Mouse (Mus musculus) hindbrain, embryonic 12.5 days (tissue): ENCODE measurements around the gene 1700001L19Rik. TPM values are rescaled to one million over a fixed set of nuclear protein-coding genes. Genes with fewer than 3 reads are reported as not detected.

Source experiments
- ATAC-seq: fragments of 200-750 bp; cut with Nextera tagmentation; 2 replicates; pipeline ENCODE4 v1.8.0; 2017; ENCODE audit warnings: moderate TSS enrichment; ENCODE audit not compliant: low FRiP score
- H3K27ac ChIP-seq: fragments of 300-500 bp; sonication (generic); 2 replicates; pipeline ENCODE4 v1.5.1; 2016; ENCODE audit warnings: mild to moderate bottlenecking
- H3K27me3 ChIP-seq: fragments of 300-500 bp; sonication (generic); 2 replicates; pipeline ENCODE4 v1.6.1; 2016; ENCODE audit warnings: mild to moderate bottlenecking
- H3K36me3 ChIP-seq: fragments of 300-500 bp; sonication (generic); 2 replicates; pipeline ENCODE4 v1.6.1; 2016; ENCODE audit warnings: mild to moderate bottlenecking
- H3K4me1 ChIP-seq: fragments of 300-500 bp; sonication (generic); 2 replicates; pipeline ENCODE4 v1.6.1; 2016
- H3K4me2 ChIP-seq: fragments of 300-500 bp; sonication (generic); replicated peaks from 2 replicates; pipeline ENCODE4 v1.6.1; 2016; ENCODE audit warnings: mild to moderate bottlenecking
- H3K4me3 ChIP-seq: fragments of 300-500 bp; sonication (generic); 2 replicates; pipeline ENCODE4 v1.5.1; 2016; ENCODE audit warnings: mild to moderate bottlenecking
- H3K9ac ChIP-seq: fragments of 300-500 bp; sonication (generic); 2 replicates; pipeline ENCODE4 v1.6.1; 2016; ENCODE audit warnings: mild to moderate bottlenecking, moderate library complexity
- H3K9me3 ChIP-seq: fragments of 300-500 bp; sonication (generic); replicated peaks from 2 replicates; pipeline ENCODE4 v1.6.1; 2016; ENCODE audit warnings: mild to moderate bottlenecking
- WGBS: fragments of 180-500 bp; shearing (Covaris S2); methylation state at CpG from one replicate; pipeline ENCODE4 v1.1.7; 2016; 5-methylcytosine and 5-hydroxymethylcytosine counted together
- polyA plus RNA-seq: library from polyadenylated mRNA; unstranded; fragments of >200 nt; fragmentation: Nextera tagmentation; extraction: Ambion mirVana; gene quantifications from 2 replicates; pipeline ENCODE4 v1.2.1, GENCODE M21; 2016

1700001L19Rik gene
- polyA plus RNA-seq, 1 experiment from 2014 or later = 1.3 TPM

- Histone ChIP-seq H3K27me3 (no peaks in the 10 kb centered on the region), H3K4me1 (peaks cover 10% of the 10 kb centered on the region), H3K27ac (peak overlapping the region; percentile 70; the same call in 1 of the 2 replicates), H3K9ac (peak overlapping the region; percentile 81), H3K4me2 (peak overlapping the region; percentile 76), H3K36me3 (peaks cover 45% of the 10 kb centered on the region), H3K9me3 (no peaks in the 10 kb centered on the region), H3K4me3 (peak overlapping the region; percentile 79)
- WGBS = 0% methylated on average over 11 of the region's 11 CpGs
- ATAC-seq = no peak; the same call in 1 of the 2 replicates
These were observed 14.8 kb upstream of the 1700001L19Rik start for GRCm38 (mm10) chr13:68582517-68582780.

DNA sequence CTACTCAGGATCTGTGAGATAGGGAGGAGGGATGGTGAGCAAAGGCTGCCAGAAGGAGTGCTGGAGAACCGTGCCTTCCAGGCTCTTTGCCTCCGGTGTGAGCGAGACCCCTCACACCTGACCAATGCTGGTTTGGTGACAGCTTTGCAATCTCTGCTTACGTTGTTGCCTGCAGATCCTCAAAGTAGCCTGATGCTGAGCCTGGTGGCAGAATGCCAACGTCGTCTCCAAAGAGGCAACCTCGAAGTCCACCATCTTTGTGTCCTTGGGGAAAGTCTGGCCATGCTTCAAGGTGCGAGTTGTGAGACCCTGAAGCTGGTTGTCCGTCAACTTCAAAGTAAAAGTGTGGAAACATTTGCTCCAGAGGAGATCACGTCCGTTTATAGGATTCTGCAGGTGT, 13.3 kb upstream of the 1700001L19Rik start:
- H3K4me2 ChIP-seq = no peak overlapping the region
- H3K4me1 ChIP-seq = peaks cover 10% of the 10 kb centered on the region
- ATAC-seq = no peak
- H3K36me3 ChIP-seq = peaks cover 55% of the 10 kb centered on the region
- H3K9ac ChIP-seq = no peak overlapping the region
- 97% methylated on average over 11 of the region's 11 CpGs for WGBS
- no peak overlapping the region for H3K4me3 ChIP-seq
- no peaks in the 10 kb centered on the region for H3K27me3 ChIP-seq
- no peak overlapping the region for H3K27ac ChIP-seq
- H3K9me3 ChIP-seq = no peaks in the 10 kb centered on the region

DNA sequence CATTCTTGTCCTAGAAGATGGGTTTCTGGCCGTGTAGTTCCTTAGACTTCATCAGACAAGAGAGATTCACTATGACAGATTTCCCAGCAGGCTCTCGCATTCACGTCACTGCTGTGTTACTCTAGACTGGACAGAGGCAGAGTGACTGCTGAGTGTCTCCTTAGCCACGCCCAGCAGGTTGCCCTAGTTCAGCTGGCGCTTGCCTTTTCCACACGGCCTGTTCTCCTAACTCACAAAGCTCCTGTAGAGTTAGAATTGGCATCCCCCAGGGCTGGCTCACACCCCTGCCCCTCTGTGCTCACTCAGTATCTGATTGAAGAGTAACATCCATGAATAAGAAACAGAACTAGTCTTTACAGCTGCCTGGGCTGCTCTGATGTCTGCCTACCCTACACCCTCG, 11.8 kb upstream of the 1700001L19Rik start:
- no peak overlapping the region for H3K4me3 ChIP-seq
- WGBS = 79% methylated on average over 7 of the region's 7 CpGs
- H3K9ac ChIP-seq = no peak overlapping the region; the same call in 1 of the 2 replicates
- H3K27ac ChIP-seq = no peak overlapping the region
- no peaks in the 10 kb centered on the region for H3K27me3 ChIP-seq
- peaks cover 66% of the 10 kb centered on the region for H3K36me3 ChIP-seq
- no peak overlapping the region for H3K4me2 ChIP-seq
- no peaks in the 10 kb centered on the region for H3K9me3 ChIP-seq
- H3K4me1 ChIP-seq = peaks cover 10% of the 10 kb centered on the region
- ATAC-seq = no peak

DNA sequence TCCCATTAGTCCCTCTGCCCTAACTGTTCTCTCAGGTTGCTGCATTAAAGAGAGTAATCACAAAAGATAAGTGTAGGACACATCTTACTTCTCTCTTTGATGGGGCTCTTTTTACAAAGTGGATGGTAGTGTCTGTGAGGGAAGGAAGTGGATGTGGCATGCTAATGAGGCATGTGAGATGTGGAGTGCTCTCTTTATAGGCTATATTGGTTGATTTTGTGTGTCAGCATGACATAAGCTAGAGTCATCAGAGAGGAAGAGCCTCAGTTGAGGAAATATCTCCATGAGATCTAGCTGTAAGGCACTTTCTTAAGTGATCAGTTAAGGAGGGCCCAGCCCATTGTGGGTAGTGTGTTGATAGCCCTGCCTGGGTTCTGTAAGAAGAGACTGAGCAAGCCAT, 8.9 kb upstream of the 1700001L19Rik start:
- ATAC-seq = no peak
- Histone ChIP-seq H3K36me3 (peaks cover 94% of the 10 kb centered on the region), H3K4me2 (no peak overlapping the region), H3K27me3 (no peaks in the 10 kb centered on the region), H3K4me1 (no peaks in the 10 kb centered on the region), H3K27ac (no peak overlapping the region), H3K9me3 (no peaks in the 10 kb centered on the region), H3K9ac (no peak overlapping the region), H3K4me3 (no peak overlapping the region)

- peaks cover 45% of the 10 kb centered on the region for H3K36me3 ChIP-seq
These were observed 3.4 kb upstream of the 1700001L19Rik start for GRCm38 (mm10) chr13:68593797-68594196.

GRCm38 (mm10) chr13:68597667-68598066, 446 bp downstream of the 1700001L19Rik start:
- 22% methylated on average over 13 of the region's 13 CpGs for WGBS
- H3K4me2 ChIP-seq = peak overlapping the region; percentile 47
- H3K9ac ChIP-seq = no peak overlapping the region
- no peak overlapping the region for H3K27ac ChIP-seq
- peaks cover 9% of the 10 kb centered on the region for H3K27me3 ChIP-seq
- H3K4me3 ChIP-seq = peak overlapping the region; percentile 1; the same call in 1 of the 2 replicates
- 0 out of 2 replicates have a peak, but pooled peaks cover 4% of the 10 kb centered on the region for H3K4me1 ChIP-seq
- ATAC-seq = peak; percentile 38; the same call in 1 of the 2 replicates
- H3K36me3 ChIP-seq = peaks cover 7% of the 10 kb centered on the region
- no peaks in the 10 kb centered on the region for H3K9me3 ChIP-seq

More at GRCm38 (mm10) chr13:68593797-68594196, 3.4 kb upstream of the 1700001L19Rik start:
- no peaks in the 10 kb centered on the region for H3K9me3 ChIP-seq
- 80% methylated on average over 1 of the region's 1 CpGs for WGBS
- H3K4me1 ChIP-seq = 0 out of 2 replicates have a peak, but pooled peaks cover 4% of the 10 kb centered on the region
- H3K4me3 ChIP-seq = no peak overlapping the region
- peaks cover 9% of the 10 kb centered on the region for H3K27me3 ChIP-seq
- no peak overlapping the region for H3K4me2 ChIP-seq
- ATAC-seq = no peak
- no peak overlapping the region for H3K9ac ChIP-seq
- no peak overlapping the region for H3K27ac ChIP-seq

GRCm38 (mm10) chr13:68598953-68599352, 1.7 kb downstream of the 1700001L19Rik start:
- Histone ChIP-seq H3K4me2 (no peak overlapping the region), H3K4me3 (no peak overlapping the region), H3K27me3 (peaks cover 9% of the 10 kb centered on the region), H3K27ac (no peak overlapping the region), H3K36me3 (no peaks in the 10 kb centered on the region), H3K9ac (no peak overlapping the region), H3K9me3 (no peaks in the 10 kb centered on the region), H3K4me1 (0 out of 2 replicates have a peak, but pooled peaks cover 4% of the 10 kb centered on the region)
- ATAC-seq = no peak

- Histone ChIP-seq H3K27ac (no peak overlapping the region), H3K4me1 (0 out of 2 replicates have a peak, but pooled peaks cover 4% of the 10 kb centered on the region), H3K36me3 (no peaks in the 10 kb centered on the region), H3K4me2 (no peak overlapping the region), H3K9ac (no peak overlapping the region), H3K9me3 (no peaks in the 10 kb centered on the region), H3K4me3 (no peak overlapping the region), H3K27me3 (peaks cover 9% of the 10 kb centered on the region)
- no peak for ATAC-seq
- WGBS = 22% methylated on average over 6 of the region's 6 CpGs
These were observed 4.0 kb downstream of the 1700001L19Rik start for GRCm38 (mm10) chr13:68601184-68601583.

- no peak overlapping the region for H3K4me3 ChIP-seq
- H3K9me3 ChIP-seq = no peaks in the 10 kb centered on the region
- 80% methylated on average over 6 of the region's 6 CpGs for WGBS
- H3K4me2 ChIP-seq = no peak overlapping the region
- no peak for ATAC-seq
- no peaks in the 10 kb centered on the region for H3K36me3 ChIP-seq
- no peak overlapping the region for H3K27ac ChIP-seq
- H3K4me1 ChIP-seq = no peaks in the 10 kb centered on the region; the same call in 1 of the 2 replicates
- no peak overlapping the region for H3K9ac ChIP-seq
- peaks cover 3% of the 10 kb centered on the region; the same call in 1 of the 2 replicates for H3K27me3 ChIP-seq
These were observed 5.9 kb downstream of the 1700001L19Rik start for GRCm38 (mm10) chr13:68603085-68603484.

- ATAC-seq = peak; percentile 68
- no peak overlapping the region for H3K9ac ChIP-seq
- no peaks in the 10 kb centered on the region; the same call in none of the 2 replicates for H3K27me3 ChIP-seq
These were observed 8.5 kb downstream of the 1700001L19Rik start for GRCm38 (mm10) chr13:68605689-68606126.

DNA sequence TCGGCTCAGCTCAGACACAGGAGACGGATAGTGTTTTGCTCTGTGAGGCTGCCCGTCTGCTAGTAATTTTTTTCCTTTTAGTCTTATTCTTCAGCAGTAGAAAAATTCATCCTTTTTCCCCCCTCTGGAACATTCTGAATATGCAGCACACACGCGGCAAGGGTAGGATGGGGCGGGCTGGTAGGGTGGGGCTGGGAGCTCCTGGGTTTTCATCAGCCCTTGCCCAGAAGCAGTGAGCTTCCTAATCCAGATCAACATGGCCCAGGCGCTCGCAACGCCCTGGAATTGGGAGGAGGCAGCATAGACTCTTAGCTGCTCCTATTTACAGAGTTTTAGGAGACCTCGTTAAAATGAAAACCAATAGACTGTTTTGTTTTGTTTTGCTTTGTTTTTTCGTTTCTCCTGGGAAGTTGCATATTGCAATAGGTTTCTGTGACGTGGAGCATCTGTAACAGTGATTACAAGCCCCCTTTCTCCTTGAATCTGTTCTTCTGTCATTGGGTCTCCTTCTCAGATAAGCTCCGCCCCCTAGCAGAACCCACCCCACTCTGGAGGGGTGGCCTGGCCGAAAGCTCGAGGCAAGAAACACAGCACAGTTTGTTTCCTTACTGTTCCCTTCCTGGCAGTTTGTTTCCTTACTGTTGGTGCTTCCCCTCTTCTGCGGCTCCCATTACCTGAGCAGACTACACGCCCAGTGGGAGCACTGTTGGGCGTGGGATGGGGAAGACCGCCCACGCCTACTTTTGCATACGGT, 10.6 kb downstream of the 1700001L19Rik start:
- H3K9me3 ChIP-seq = no peaks in the 10 kb centered on the region
- peak; percentile 26; the same call in 1 of the 2 replicates for ATAC-seq
- 51% methylated on average over 21 of the region's 21 CpGs for WGBS
- no peak overlapping the region for H3K27ac ChIP-seq
- H3K4me1 ChIP-seq = no peaks in the 10 kb centered on the region; the same call in 1 of the 2 replicates
- no peak overlapping the region for H3K4me3 ChIP-seq
- H3K9ac ChIP-seq = no peak overlapping the region
- no peaks in the 10 kb centered on the region; the same call in none of the 2 replicates for H3K27me3 ChIP-seq
- peak overlapping the region; percentile 7 for H3K4me2 ChIP-seq
- H3K36me3 ChIP-seq = no peaks in the 10 kb centered on the region

More at GRCm38 (mm10) chr13:68605689-68606126, 8.5 kb downstream of the 1700001L19Rik start:
- WGBS = 2% methylated on average over 7 of the region's 11 CpGs
- Histone ChIP-seq H3K4me3 (peak overlapping the region; percentile 22), H3K9me3 (no peaks in the 10 kb centered on the region), H3K4me1 (no peaks in the 10 kb centered on the region; the same call in 1 of the 2 replicates), H3K27ac (no peak overlapping the region), H3K36me3 (no peaks in the 10 kb centered on the region), H3K4me2 (peak overlapping the region; percentile 46)

DNA sequence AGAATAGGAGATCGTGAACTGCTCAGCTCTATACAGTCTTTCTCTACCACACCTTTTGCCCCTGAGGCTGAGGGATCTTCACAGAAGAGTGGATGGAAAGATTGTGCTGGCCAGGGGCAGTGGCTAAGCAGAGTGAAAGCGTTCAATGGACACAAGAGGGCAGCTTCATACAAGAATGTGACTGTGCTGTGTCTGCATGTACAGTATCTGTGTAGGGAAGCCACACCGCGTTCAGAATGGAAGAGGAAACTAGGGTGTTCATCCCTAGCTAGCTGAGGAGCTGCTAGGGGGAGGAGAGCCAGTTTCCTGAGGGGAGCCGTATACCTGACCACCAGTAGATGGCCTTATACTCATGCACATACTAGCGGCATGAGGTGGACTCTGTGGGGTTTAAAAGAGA, 25.6 kb downstream of the 1700001L19Rik start:
- Histone ChIP-seq H3K4me1 (no peaks in the 10 kb centered on the region), H3K4me3 (no peak overlapping the region), H3K9ac (no peak overlapping the region), H3K27ac (no peak overlapping the region), H3K27me3 (peaks cover 4% of the 10 kb centered on the region; the same call in 1 of the 2 replicates), H3K4me2 (no peak overlapping the region), H3K36me3 (no peaks in the 10 kb centered on the region), H3K9me3 (no peaks in the 10 kb centered on the region)
- no peak for ATAC-seq
- WGBS = 65% methylated on average over 6 of the region's 6 CpGs
